In genomic region chr7:90200251-90200650, GRCm38 (mm10) we compare ENCODE assay signal across 15 mouse cellular contexts.
DNase-seq lines count a peak whose midpoint lies in the region; ATAC-seq and TF ChIP-seq lines count a peak whose summit lies in the region.
"Had no signal": no experiment of that assay in that cellular context is flagged by ENCODE, and none has a peak within 500 bp of the region (broad histone marks: within the 10 kb centered on the region; RNA-seq: fewer than 3 reads in every experiment).

No protein-coding gene starts in this region.

- no peak for TF ChIP-seq POLR2A in kidney, adult 2 months (IDR thresholded peaks at IDR 0.05; ENCODE audit: low read depth, low read length)

- no peak overlapping the region for H3K4me2 ChIP-seq in kidney, embryonic 16.5 days (replicated peaks; ENCODE audit: low read depth, low read length)
- H3K4me2 ChIP-seq: intestine, embryonic 15.5 days; limb, embryonic 15.5 days; neural tube, embryonic 12.5 days had no signal

- no peak overlapping the region for H3K9ac ChIP-seq in kidney, embryonic 16.5 days (replicated peaks; ENCODE audit: low read length)
- H3K9ac ChIP-seq: intestine, embryonic 15.5 days; limb, embryonic 15.5 days; neural tube, embryonic 12.5 days had no signal

- no peaks in the 10 kb centered on the region for H3K4me1 ChIP-seq in kidney, adult 2 months (ENCODE audit: control insufficient read depth, insufficient read depth, low read length)
- H3K4me1 ChIP-seq in kidney, embryonic 16.5 days (ENCODE audit: insufficient read depth, low read length): no peaks in the 10 kb centered on the region
- H3K4me1 ChIP-seq: heart, embryonic 10.5 days; intestine, embryonic 15.5 days; limb, embryonic 15.5 days; neural tube, embryonic 12.5 days had no signal

- H3K27ac ChIP-seq in kidney, adult 2 months (ENCODE audit: insufficient read depth, low read depth, low read length): no peak overlapping the region
- H3K27ac ChIP-seq in kidney, embryonic 16.5 days (ENCODE audit: low read length): no peak overlapping the region
- H3K27ac ChIP-seq: heart, embryonic 10.5 days; intestine, embryonic 15.5 days; limb, embryonic 15.5 days; neural tube, embryonic 12.5 days had no signal

- peak; percentile 49 to 63 for DNase-seq in adrenal gland, adult (ENCODE audit: inconsistent age in 2 of 2, low spot score in 1 of 2)
- no peak for DNase-seq in adrenal gland, postnatal 10 days
- no peak for DNase-seq in kidney, adult 2 months
- peak; percentile 14 for DNase-seq in MN1 (ENCODE audit: low spot score)
- peak; percentile 28 for DNase-seq in lung, postnatal 25 days (ENCODE audit: low spot score)
- no peak for DNase-seq in right cerebral cortex, postnatal 25 days
- no peak for DNase-seq in kidney, postnatal 36 days
- DNase-seq: cerebellum, adult 9-11 months; thymus, postnatal 14 days had no signal

- no peaks in the 10 kb centered on the region for H3K9me3 ChIP-seq in kidney, embryonic 16.5 days (ENCODE audit: low read length)
- H3K9me3 ChIP-seq: heart, embryonic 10.5 days; intestine, embryonic 15.5 days; limb, embryonic 15.5 days; neural tube, embryonic 12.5 days had no signal

- H3K4me3 ChIP-seq in kidney, adult 2 months (ENCODE audit: insufficient read depth, low read depth, low read length): no peak overlapping the region
- no peak overlapping the region for H3K4me3 ChIP-seq in kidney, embryonic 16.5 days (ENCODE audit: low read length)
- H3K4me3 ChIP-seq: heart, embryonic 10.5 days; intestine, embryonic 15.5 days; limb, embryonic 15.5 days; neural tube, embryonic 12.5 days had no signal

- no peaks in the 10 kb centered on the region for H3K27me3 ChIP-seq in kidney, adult 2 months (replicated peaks; ENCODE audit: control insufficient read depth, insufficient read depth, low read length)
- H3K27me3 ChIP-seq in kidney, embryonic 16.5 days (ENCODE audit: insufficient read depth, low read length): no peaks in the 10 kb centered on the region
- H3K27me3 ChIP-seq: intestine, embryonic 15.5 days; limb, embryonic 15.5 days; neural tube, embryonic 12.5 days had no signal

- no peak for ATAC-seq in kidney, embryonic 16.5 days (ENCODE audit: low FRiP score, low TSS enrichment)
- ATAC-seq: intestine, embryonic 15.5 days; midbrain, embryonic 16.5 days had no signal

- 0 out of 2 replicates have a peak, but pooled peaks have one; percentile 2 for TF ChIP-seq CTCF in kidney, adult 2 months (conservative IDR thresholded peaks at IDR 0.05; ENCODE audit: insufficient read depth, insufficient read length, low read depth, low read length)

- 90% methylated on average over 5 of the region's 5 CpGs for WGBS in kidney, adult 2 months
- 93% methylated on average over 5 of the region's 5 CpGs for WGBS in kidney, embryonic 16.5 days

- peaks cover 5% of the 10 kb centered on the region for H3K36me3 ChIP-seq in kidney, adult 2 months (ENCODE audit: control insufficient read depth, insufficient read depth, low read length)
- peaks cover 19% of the 10 kb centered on the region; the same call in 1 of the 2 replicates for H3K36me3 ChIP-seq in kidney, embryonic 16.5 days (ENCODE audit: insufficient read depth, low read length)
- H3K36me3 ChIP-seq: intestine, embryonic 15.5 days had no signal

Comparison
In these comparisons a context has a peak if more than half of its experiments do, and no peak if none do; other contexts are left out.
1. DNase-seq: peak in adrenal gland, adult (2 of 2), MN1 (single experiment) and lung, postnatal 25 days (single experiment); none in adrenal gland, postnatal 10 days (single experiment), kidney, adult 2 months (single experiment), right cerebral cortex, postnatal 25 days (single experiment) and kidney, postnatal 36 days (0 of 2).